Mouse (Mus musculus): Measurements from ENCODE around the gene Col18a1. TPM values are rescaled to one million over a fixed set of nuclear protein-coding genes. Genes with fewer than 3 reads are reported as not detected.

Gene Col18a1
- total RNA-seq, 4 experiments from 2014 or later = 5.5 to 9.3 (median 7.7) TPM

DNA sequence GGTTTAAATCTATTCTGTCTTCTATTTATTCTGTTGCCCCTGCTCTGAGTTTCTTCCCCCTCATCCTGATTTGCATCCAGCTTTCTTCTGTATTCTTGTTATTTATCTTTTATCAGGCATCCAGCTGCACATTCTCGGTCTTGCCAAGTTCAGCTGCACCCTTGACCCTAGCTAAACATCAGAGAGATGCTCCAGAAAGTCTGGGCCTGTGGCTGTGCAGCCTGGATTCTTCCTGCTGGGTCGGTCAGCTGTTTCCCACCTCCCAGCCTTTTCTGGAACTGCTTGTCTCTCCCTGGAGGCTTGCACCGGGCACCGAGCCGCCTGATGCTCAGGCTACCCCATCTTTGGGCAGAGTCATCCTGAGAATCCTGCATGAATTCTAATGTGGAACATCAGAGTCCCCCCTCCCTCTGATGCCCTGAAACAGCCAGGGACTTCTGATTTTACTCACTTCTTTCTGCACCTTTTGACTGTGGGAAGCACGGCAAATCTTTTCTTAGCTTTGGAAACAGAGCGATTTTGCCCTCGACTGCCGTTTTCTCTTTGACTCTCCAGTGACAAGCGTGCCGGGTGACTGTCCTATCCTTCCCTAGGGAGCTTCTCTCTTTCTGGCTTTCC lies 103.8 kb downstream of the Col18a1 start:
- DNase-seq (ENCODE audit: low spot score) = peak; percentile 14

- no peak for DNase-seq (ENCODE audit: low spot score)
Observed at GRCm38 (mm10) chr10:77061426-77061825, 104.9 kb downstream of the Col18a1 start.

- no peak for DNase-seq (ENCODE audit: low spot score)
Observed at GRCm38 (mm10) chr10:77056768-77057167, 109.6 kb downstream of the Col18a1 start.

DNA sequence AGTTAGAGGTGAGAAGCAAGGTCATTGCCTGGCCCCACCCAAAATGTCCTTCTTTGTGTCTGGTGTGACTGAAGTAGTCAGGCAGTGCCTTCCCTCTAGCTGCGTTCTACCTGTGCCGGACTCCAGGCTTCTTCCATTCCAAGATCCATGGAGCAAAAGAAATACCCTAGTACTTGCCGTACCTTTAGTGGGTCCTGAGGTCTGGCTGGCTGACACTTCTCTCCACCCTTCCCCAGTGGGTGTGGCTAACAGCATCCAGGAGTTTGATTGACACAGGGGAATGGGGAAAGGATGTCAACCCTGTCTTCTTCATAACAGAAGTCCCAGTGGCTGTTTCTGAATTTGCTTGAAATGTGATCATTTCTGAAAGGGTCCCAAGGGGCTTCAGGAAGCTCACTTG lies 117.7 kb downstream of the Col18a1 start:
- no peak for DNase-seq (ENCODE audit: low spot score)

GRCm38 (mm10) chr10:77048196-77048595 lies 118.2 kb downstream of the Col18a1 start:
- no peak for DNase-seq (ENCODE audit: low spot score)

DNA sequence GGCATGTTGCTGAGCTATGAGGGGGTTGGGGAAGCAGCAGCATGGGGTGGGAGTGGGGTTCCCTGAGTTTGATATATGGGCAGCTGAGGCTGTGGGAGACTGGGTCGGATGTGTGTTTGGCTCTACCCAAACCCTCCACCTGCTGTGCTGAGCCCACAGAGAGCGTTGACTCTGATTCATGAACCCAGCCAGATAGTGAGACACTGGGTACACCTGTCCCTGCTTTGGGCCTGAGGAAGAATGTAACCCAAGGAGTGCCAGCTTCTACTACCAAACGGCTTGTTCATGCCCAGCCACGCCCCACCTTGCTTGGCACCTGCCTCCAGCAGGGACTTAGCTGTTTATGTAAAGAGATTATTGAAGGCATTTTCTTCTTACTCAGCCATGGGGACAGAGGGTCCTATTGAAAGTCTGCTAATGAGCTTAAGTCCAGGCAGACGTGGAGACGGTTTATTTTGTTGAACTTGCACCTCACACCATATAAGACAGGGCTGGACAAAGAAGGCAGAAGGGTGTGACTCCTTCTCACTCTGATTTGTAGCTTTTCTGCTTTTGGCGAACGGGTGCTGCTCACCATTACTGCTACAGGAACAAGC lies 127.7 kb downstream of the Col18a1 start:
- no peak for DNase-seq (ENCODE audit: low spot score)

DNA sequence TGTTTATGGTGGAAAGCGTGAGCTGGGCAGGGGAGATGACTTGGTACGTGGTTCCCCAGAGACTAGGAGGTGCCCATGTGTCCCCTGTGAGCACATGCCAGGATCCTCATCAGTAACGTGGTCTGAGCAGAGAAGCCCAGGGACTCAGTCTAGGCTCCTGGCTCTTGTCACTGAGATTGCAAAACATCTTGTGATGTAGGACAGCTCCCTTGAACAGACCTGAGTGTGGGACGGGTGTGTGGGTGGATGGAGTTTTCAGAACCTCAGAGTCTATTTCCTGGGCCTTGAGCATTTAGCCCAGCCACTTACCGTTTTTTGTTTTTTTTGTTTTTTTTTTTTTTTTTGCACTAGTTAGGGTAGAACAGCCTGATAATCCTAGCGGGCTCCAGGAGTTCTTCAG lies 130.9 kb downstream of the Col18a1 start:
- no peak for DNase-seq (ENCODE audit: low spot score)

DNA sequence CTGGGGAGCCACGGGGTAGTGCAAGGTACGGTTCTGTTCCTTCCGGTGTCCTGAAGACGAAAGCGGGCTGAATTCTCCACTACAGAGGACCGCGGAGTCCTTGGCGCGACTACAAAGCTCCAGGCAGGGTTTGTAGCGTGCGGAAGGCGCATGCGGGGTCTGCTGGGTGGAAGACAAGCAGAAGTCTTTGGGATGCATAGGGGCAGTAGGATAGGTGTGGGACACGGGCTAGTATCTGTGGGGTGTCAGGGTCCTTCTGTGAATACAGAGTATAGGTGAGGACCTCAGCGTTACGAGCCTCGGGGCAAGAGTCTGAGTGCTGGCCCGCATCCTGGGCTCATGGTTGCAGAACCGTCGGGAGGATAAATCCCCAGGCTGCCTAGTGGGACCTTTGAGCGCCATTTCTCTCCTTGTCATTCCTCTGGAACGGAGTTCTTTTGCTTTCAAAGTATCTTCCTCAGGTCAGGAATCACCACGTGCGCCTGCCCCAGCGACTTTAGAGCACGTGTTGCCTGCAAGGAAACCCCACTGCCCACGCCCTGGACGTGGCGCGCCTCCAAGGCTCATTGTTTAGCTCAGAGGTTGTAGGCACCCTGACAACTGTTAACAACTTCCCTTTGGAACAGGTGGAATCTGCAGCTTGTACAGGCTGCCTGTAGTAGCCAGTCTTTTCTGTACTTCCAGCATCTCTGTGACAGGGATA lies 132.9 kb downstream of the Col18a1 start:
- peak; percentile 59 for DNase-seq (ENCODE audit: low spot score)

GRCm38 (mm10) chr10:77032591-77033322 lies 133.6 kb downstream of the Col18a1 start:
- peak; percentile 85 for DNase-seq (ENCODE audit: low spot score)

- no peak for DNase-seq (ENCODE audit: low spot score)
Observed at GRCm38 (mm10) chr10:77031768-77032375, 134.5 kb downstream of the Col18a1 start, which contains the start of gene Slc19a1. Gene Slc19a1, plus strand, starts transcription at chr10:77032241.

GRCm38 (mm10) chr10:77030666-77031065 lies 135.7 kb downstream of the Col18a1 start:
- no peak for DNase-seq (ENCODE audit: low spot score)

DNA sequence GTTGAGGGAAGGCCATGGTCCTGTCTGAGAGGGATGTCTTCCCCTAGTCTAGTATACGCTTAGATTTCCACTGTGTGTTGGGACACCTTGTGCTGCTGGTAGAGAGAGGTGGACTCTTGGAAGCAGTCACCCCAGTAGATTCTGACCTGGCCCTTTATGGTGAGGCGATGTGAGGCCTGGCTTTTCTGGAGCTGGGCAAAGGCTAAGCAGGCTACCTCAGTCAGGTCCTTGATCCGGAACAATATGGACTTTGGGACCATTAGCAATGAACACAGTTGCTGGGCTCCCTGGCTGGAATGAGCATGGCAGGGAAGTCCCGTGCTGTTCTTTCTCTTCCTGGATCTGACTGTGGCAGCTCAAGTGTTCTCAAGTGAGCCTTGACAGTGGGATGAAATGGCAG lies 136.6 kb downstream of the Col18a1 start:
- DNase-seq (ENCODE audit: low spot score) = no peak

DNA sequence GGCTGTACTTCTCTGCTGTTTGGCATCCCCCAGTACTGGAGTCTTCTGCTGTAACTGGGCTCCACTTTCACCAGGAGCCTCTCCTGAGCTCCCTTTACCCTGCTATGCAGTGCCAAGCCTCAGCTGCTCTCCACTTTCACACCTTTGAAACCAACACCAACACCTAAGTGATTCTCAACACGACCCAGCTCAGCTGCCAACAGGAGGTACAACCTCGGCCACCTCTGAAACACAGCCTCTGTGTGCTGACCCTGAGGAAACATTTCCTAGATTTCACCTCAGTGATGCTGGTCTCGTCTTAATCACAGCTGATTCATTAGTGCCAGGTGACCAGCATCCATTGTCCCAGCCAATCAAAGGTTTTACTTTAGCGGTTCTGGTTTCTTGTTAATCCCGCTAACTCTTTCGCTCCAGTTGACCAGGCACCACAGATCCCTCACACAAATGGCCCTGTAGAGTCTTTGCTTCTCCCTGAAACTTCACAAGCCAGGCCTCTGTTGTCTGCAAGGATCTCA lies 137.5 kb downstream of the Col18a1 start:
- DNase-seq (ENCODE audit: low spot score) = no peak

GRCm38 (mm10) chr10:77026944-77027343 lies 139.4 kb downstream of the Col18a1 start:
- no peak for DNase-seq (ENCODE audit: low spot score)

- no peak for DNase-seq (ENCODE audit: low spot score)
Observed at GRCm38 (mm10) chr10:77024231-77024630, 142.1 kb downstream of the Col18a1 start.

DNA sequence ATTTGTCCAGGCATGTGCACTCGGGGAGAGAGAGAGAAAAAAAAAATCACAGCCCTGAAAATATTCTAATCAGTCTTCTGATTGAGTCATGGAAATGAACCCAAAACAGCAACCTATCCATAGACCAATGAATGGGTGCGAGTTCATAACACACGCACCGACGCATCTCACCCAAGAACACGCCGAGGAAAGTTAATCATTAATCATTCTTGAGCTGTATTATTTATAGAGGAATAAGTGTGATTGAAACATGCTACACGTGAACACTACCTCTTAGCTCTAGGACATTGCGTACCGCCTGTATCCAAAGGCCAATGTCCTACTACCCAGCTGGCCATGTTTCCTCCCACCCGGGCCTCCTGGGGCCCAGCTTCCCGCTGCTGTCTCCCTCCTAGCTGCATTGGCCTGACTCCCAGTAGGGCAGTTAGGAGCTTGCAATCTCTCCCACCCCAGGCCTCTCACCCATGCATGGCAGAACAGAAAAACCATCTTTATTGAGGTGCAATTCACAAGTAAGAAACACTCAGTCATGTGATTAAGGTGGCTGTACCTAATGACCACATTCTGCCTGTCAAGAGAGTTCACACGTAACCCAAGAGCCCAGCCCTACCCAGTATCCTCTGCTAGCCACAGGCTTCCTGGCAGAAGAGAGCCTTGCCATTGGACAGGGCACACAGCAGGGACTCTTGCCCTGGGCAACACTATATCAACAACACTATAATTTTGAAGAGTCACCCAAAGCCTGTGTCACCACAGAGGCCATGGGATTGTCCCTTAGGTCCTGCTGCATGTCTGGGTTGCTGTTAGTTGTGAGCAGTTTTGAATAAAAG lies 143.8 kb downstream of the Col18a1 start:
- DNase-seq (ENCODE audit: low spot score) = no peak

DNA sequence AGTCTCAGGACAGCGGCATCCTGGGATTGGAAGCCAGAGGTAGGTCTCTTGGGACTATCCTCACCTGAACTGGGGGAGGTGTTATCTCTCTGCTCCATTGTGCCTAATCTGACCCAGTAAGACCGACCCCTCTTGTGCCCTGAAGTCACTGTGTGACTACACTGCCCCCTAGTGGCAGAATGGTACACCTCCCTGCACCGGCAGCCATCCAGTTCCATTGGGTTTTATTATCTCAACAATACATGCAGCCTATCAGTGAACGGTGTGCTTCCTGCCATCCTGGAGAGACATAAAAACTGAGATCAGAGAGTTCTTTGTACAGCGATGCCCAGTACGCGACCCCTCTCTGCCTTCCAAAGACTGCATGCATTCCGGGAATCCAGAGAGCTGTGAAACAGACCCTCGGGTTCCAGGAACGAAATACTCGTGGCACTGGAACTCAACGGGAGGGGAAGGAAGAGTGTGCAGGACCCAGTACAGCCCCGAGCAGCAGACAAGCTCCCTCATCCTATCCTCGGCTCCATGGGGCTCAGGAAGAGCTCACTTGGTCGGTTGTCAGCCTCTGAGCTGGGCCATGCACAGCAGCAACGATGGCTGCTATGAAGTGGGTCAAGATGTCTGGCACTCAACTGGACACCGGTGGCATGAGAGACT lies 144.8 kb downstream of the Col18a1 start:
- peak; percentile 56 for DNase-seq (ENCODE audit: low spot score)

GRCm38 (mm10) chr10:77017662-77018061 lies 148.7 kb downstream of the Col18a1 start:
- no peak for DNase-seq (ENCODE audit: low spot score)

- DNase-seq (ENCODE audit: low spot score) = no peak
Observed at GRCm38 (mm10) chr10:77017061-77017460, 149.3 kb downstream of the Col18a1 start.

GRCm38 (mm10) chr10:77016499-77016898 lies 149.8 kb downstream of the Col18a1 start:
- no peak for DNase-seq (ENCODE audit: low spot score)

Measured in heart, adult 8-10 months (tissue).